Mouse (Mus musculus) bone marrow macrophage, adult 2 months (primary cell): ENCODE results near the gene Gm20388.

Experiments used
- CTCF ChIP-seq: IDR thresholded peaks from 2 replicates; pipeline ENCODE4 v1.5.1; 2012; ENCODE audit warnings: low read depth, mild to moderate bottlenecking, low read length, moderate library complexity
- POLR2A ChIP-seq: IDR thresholded peaks from 2 replicates; pipeline ENCODE4 v1.6.1; 2012; ENCODE audit warnings: mild to moderate bottlenecking, low read depth, low read length, borderline replicate concordance

DNA sequence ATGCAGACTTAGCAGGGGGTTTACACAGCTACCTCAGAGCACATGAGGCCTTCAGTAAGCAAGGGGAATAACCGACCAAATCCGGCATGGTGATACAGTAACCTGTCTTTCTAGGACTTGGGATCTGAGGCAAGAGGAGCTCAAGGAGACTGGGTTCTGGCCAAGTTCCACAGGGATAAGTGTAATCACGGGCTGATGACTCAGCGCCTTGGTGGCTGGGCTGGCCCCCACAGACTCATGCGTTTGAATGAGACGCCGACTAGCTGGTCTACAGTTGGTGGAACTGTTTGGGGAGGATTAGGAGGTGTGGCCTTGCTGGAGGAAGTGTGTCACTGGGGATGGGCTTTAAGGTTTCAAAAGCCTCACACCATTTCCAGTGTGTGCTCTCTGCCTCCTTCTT, 428.0 kb downstream of the Gm20388 start:
- TF ChIP-seq CTCF (no peak), POLR2A (no peak)
